Mouse (Mus musculus): ENCODE results near the gene Olfr303. TPM values are rescaled to one million over a fixed set of nuclear protein-coding genes. Genes with fewer than 3 reads are reported as not detected.
"Not testable (repeated sequence)": the region's sequence is repeated elsewhere in the genome, so short reads cannot be mapped to it uniquely, and the experiment has no call there.

Gene Olfr303
- not detected for total RNA-seq (2021)
- long read RNA-seq, experiment 1: 0 reads
- long read RNA-seq, experiment 2: 0 reads

DNA sequence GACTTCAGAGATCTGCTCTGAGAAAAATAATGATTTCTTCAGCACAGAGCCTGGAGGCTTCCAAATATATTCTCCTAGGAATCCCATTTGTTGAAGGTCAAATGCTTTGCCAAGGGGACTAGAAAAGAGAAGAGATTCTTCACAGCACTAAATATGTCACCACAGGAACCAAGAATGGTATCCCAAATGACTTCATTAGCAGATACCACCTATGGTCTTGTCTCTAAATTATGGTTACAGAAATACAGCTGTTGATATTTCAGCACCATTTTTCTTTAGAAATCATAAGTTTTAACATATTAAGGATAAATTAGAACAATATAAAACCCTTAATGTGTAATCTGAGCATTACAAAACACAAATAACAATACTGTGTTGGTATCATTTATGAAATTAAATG lies at the start of gene Olfr303:
Gene Olfr303 (minus strand): TSS at position 101 of the 400 bp plus-strand sequence.
- DNase-seq (ENCODE audit: low spot score in 2 of 2): no peak
- Histone ChIP-seq H3K27ac (no peak within 1 kb of the TSS), H3K4me3 (no peak within 1 kb of the TSS)
- no peak for TF ChIP-seq CTCF (conservative IDR thresholded peaks at IDR 0.05)

DNA sequence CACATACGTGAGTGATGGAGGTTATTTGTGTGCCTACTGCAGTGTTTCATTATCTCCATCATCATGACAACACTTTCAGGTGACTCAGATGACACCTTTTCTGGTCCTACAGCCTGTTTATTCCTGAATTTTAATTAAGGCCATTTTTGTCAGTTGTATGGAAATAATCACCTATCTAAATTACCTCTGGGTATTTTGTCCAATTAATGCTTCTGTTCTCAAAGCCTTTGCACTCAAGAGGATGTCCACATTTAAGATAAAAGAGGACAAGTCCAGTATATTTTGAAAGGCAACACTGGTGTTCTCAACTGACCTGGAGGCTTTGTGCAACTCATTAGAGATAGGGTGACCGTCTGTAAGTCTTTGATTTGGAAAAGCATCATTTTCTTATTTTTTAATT lies 6.0 kb upstream of the Olfr303 start, which contains the start of gene Olfr301:
Gene Olfr301 (plus strand): TSS at position 301 of the 400 bp plus-strand sequence.
- no peak within 1 kb of the TSS for H3K4me3 ChIP-seq
- H3K27ac ChIP-seq: no peak within 1 kb of the TSS
- DNase-seq (ENCODE audit: low spot score in 2 of 2): no peak
- no peak for TF ChIP-seq CTCF (conservative IDR thresholded peaks at IDR 0.05)

DNA sequence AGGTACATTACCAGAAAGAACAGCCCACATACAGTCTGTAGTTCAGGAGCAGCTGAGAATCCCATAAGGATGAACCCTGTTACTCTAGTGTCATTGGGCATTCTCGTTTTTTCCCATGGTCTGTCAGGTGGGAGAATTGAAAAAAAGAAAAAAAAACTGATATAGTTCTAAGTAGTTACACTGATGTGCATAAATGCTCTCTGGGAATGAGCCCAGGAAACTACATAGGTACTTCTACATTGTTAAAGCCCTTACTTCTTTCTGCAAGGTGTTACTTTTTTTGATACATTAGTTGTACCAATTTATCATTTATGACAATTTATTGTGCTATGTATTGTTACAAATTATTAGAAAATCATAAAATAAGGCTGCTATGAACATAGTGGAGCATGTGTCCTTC lies 11.0 kb downstream of the Olfr303 start, which contains the start of gene Olfr304:
Gene Olfr304 (minus strand): TSS at position 101 of the 400 bp plus-strand sequence.
- H3K4me3 ChIP-seq: no peak within 1 kb of the TSS
- no peak for DNase-seq (ENCODE audit: low spot score in 2 of 2)
- H3K27ac ChIP-seq: no peak within 1 kb of the TSS
- no peak for TF ChIP-seq CTCF (conservative IDR thresholded peaks at IDR 0.05)

DNA sequence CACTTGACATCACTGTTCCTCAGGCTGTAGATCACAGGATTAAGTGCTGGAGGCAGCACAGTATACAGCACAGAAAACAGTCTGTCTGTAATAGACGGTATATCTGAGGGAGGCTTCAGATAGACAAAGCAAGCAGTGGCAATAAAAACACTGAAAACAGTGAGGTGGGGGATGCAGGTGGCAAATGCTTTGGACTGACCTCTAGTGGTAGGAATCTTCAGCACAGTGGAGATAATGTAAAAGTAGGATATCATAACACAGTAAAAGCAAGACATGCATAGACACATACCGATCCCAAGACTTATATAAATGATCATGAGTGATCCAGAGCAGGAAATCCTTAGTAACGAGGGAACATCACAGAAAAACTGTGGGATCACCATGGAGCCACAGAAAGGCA lies 11.8 kb downstream of the Olfr303 start:
- H3K27ac ChIP-seq: no peak overlapping the region
- TF ChIP-seq CTCF (conservative IDR thresholded peaks at IDR 0.05): peak; percentile 63
- DNase-seq (ENCODE audit: low spot score in 2 of 2): no peak
- no peak overlapping the region for H3K4me3 ChIP-seq

DNA sequence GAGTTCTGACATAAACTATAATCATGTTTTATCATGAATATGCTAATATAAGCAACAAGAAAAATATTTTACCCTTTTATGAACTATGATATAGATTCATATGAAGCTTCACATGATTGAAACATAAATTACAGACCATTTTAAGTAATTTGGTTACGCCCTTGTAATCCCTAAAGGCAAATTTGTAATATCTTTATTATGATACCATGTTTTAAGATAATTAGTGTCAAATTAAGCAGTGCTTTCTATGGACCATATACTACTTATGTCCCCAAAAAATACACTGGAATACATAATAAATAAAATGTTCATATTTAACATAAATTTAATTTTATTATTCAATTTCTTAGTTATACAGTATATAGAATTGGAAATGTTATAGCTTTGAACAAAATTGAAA lies 30.8 kb downstream of the Olfr303 start, which contains the start of gene Olfr305:
Gene Olfr305 (minus strand): TSS at position 101 of the 400 bp plus-strand sequence.
- no peak for TF ChIP-seq CTCF (conservative IDR thresholded peaks at IDR 0.05)
- Histone ChIP-seq H3K27ac (peak within 1 kb of the TSS; percentile 23; the same call in 1 of the 2 replicates), H3K4me3 (no peak within 1 kb of the TSS)
- DNase-seq (ENCODE audit: low spot score in 2 of 2): no peak

DNA sequence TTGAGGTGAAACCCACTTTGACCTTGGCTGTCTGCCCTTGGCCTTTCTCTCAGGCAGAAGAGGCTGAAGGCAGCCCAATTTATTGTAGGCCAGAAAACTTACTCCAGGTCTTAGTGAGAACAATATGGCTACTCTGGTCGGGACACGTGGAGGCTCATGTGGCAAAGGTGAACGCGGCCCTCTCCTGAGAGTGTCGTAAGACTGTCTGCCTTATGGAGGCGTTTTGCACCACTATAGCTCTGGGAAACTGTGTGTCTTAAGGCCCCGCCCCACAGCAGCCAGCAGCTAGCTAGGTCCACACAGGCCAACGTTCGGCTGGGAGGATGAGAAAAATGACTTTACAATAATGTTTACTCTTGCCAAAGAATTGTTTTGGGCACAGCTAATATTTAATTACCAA lies 51.3 kb downstream of the Olfr303 start:
- H3K4me3 ChIP-seq; DNase-seq (ENCODE audit: low spot score in 2 of 2); H3K27ac ChIP-seq: not testable (repeated sequence)

DNA sequence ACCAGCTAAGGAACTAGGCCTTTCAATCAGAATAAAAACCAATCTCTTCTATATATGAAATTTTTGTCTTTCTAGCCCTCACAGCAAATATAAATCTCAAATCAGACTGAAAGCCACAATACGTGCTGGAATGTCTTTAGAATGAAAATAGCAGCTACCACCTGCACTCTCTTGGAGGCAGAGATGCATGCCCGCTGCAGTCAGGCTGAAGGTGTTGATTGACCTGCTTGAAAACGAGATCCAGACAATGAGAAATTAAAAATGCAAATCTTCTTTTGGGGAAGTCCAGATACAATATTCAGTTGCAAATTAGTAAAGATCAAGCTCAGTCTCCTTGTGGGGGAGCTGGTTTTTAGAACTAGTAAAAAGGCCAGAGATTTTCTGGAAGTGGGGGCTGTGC lies 53.3 kb downstream of the Olfr303 start:
- no peak overlapping the region for H3K4me3 ChIP-seq
- TF ChIP-seq CTCF (conservative IDR thresholded peaks at IDR 0.05): no peak
- no peak overlapping the region for H3K27ac ChIP-seq
- DNase-seq (ENCODE audit: low spot score in 2 of 2): no peak

DNA sequence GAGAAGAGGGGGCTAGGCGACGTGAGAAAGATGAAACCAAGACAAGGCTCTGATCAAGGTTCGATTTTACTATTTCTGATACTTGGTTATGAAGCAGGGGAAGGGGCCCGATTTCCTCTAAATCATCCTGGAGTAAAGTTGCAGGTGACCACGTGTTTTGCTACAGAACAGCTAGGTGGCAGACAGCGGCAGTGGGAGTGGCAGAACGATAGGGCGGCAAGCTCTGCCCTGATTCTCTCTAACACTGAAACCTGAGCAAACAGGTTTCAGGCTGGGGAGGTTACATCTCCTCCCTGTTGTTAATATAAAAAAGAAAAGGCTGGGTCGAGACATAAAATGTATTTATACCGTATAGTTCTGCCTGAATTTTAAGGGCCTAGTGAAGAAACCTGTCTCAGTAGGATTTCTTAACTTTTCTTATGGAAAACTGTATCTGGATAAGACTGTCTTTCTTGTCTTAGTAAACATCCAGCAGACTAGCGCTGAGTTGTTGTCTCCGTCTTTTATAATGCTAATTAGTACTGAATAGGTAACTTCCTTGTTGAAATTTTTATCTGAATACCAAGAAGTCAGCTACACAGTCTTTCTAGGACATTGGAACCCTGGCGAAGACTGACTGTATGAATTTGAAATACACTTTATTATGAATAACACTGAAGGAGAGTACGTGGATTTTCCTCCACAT lies 54.6 kb downstream of the Olfr303 start:
- Histone ChIP-seq H3K27ac (no peak overlapping the region), H3K4me3 (no peak overlapping the region)
- DNase-seq (ENCODE audit: low spot score in 2 of 2): no peak
- TF ChIP-seq CTCF (conservative IDR thresholded peaks at IDR 0.05): no peak

Other genes starting within 250 kb of the Olfr303 start
- not detected for gene Vmn2r75, start 226.0 kb downstream of the Olfr303 start, total RNA-seq (2021)
- not detected for gene Vmn2r76, start 151.5 kb downstream of the Olfr303 start, total RNA-seq (2021)
- not detected for gene Olfr310, start 120.6 kb downstream of the Olfr303 start, total RNA-seq (2021)
- gene Olfr309, start 84.1 kb downstream of the Olfr303 start, total RNA-seq (2021): not detected
- not detected for gene Olfr308, start 72.2 kb downstream of the Olfr303 start, total RNA-seq (2021)
- not detected for gene Olfr307, start 60.2 kb downstream of the Olfr303 start, total RNA-seq (2021)
- not detected for gene Olfr305, start 30.9 kb downstream of the Olfr303 start, total RNA-seq (2021)
- not detected for gene Olfr304, start 11.1 kb downstream of the Olfr303 start, total RNA-seq (2021)
- not detected for gene Olfr301, start 6.1 kb upstream of the Olfr303 start, total RNA-seq (2021)
- not detected for gene Olfr299, start 62.1 kb upstream of the Olfr303 start, total RNA-seq (2021)
- not detected for gene Olfr298, start 94.7 kb upstream of the Olfr303 start, total RNA-seq (2021)
- not detected for gene Olfr297, start 122.2 kb upstream of the Olfr303 start, total RNA-seq (2021)
- not detected for gene Olfr295, start 186.1 kb upstream of the Olfr303 start, total RNA-seq (2021)
- not detected for gene Olfr294, start 218.9 kb upstream of the Olfr303 start, total RNA-seq (2021)

Measured in layer of hippocampus, adult 2 months (tissue).